Mouse (Mus musculus) kidney, postnatal 25 days (tissue): ENCODE data around the gene Zfp64.
"Not testable (repeated sequence)": the region's sequence is repeated elsewhere in the genome, so short reads cannot be mapped to it uniquely, and the experiment has no call there.

Experiments used
- DNase-seq, 2 experiments: peaks; one replicate each; pipeline ENCODE4 v3.0.0; 2021; ENCODE audit warnings: mixed read lengths in 2 of 2

The Zfp64 gene

GRCm38 (mm10) chr2:168894738-168895137 is 60.6 kb downstream of the Zfp64 start:
- DNase-seq: no peak

- DNase-seq: no peak
Observed at GRCm38 (mm10) chr2:168892057-168892456, 63.3 kb downstream of the Zfp64 start.

GRCm38 (mm10) chr2:168884641-168885040 is 70.7 kb downstream of the Zfp64 start:
- no peak for DNase-seq

- no peak for DNase-seq
Observed at GRCm38 (mm10) chr2:168882997-168883396, 72.4 kb downstream of the Zfp64 start.

- DNase-seq: peak in 1 of 2 experiments; percentile 10
Observed at GRCm38 (mm10) chr2:168881927-168882326, 73.5 kb downstream of the Zfp64 start.

- DNase-seq: no peak
Observed at GRCm38 (mm10) chr2:168879573-168879972, 75.8 kb downstream of the Zfp64 start.

- DNase-seq: no peak
Observed at GRCm38 (mm10) chr2:168878708-168879107, 76.7 kb downstream of the Zfp64 start.

- DNase-seq: peak in 1 of 2 experiments; percentile 8
Observed at GRCm38 (mm10) chr2:168878158-168878557, 77.2 kb downstream of the Zfp64 start.

- no peak for DNase-seq
Observed at GRCm38 (mm10) chr2:168876631-168877030, 78.8 kb downstream of the Zfp64 start.

GRCm38 (mm10) chr2:168874498-168874897 is 80.9 kb downstream of the Zfp64 start:
- DNase-seq: no peak

GRCm38 (mm10) chr2:168871767-168872511 is 83.4 kb downstream of the Zfp64 start:
- DNase-seq: peak in 1 of 2 experiments; percentile 5

GRCm38 (mm10) chr2:168870480-168870879 is 84.9 kb downstream of the Zfp64 start:
- DNase-seq: peak in 1 of 2 experiments; percentile 44

GRCm38 (mm10) chr2:168866942-168867341 is 88.4 kb downstream of the Zfp64 start:
- DNase-seq: no peak

GRCm38 (mm10) chr2:168866436-168866835 is 89.0 kb downstream of the Zfp64 start:
- DNase-seq: no peak

- no peak for DNase-seq
Observed at GRCm38 (mm10) chr2:168864905-168865304, 90.5 kb downstream of the Zfp64 start.

GRCm38 (mm10) chr2:168862694-168863093 is 92.7 kb downstream of the Zfp64 start:
- no peak for DNase-seq

GRCm38 (mm10) chr2:168860922-168861740 is 94.3 kb downstream of the Zfp64 start:
- no peak for DNase-seq

- DNase-seq: no peak
Observed at GRCm38 (mm10) chr2:168860032-168860691, 95.2 kb downstream of the Zfp64 start.

GRCm38 (mm10) chr2:168856638-168857037 is 98.7 kb downstream of the Zfp64 start:
- no peak for DNase-seq

GRCm38 (mm10) chr2:168854777-168855176 is 100.6 kb downstream of the Zfp64 start:
- no peak for DNase-seq

- DNase-seq: not testable (repeated sequence)
Observed at GRCm38 (mm10) chr2:168853869-168854268, 101.5 kb downstream of the Zfp64 start.

- no peak for DNase-seq
Observed at GRCm38 (mm10) chr2:168851545-168851944, 103.8 kb downstream of the Zfp64 start.

GRCm38 (mm10) chr2:168848553-168848952 is 106.8 kb downstream of the Zfp64 start:
- no peak for DNase-seq
